ENCODE assay signal across 12 mouse cellular contexts in genomic region chr12:51821256-51821655, GRCm38 (mm10). TPM values are rescaled to one million over a fixed set of nuclear protein-coding genes. Genes with fewer than 3 reads are reported as not detected.
DNase-seq lines count a peak whose midpoint lies in the region; ATAC-seq and TF ChIP-seq lines count a peak whose summit lies in the region.
"Had no signal": no experiment of that assay in that cellular context is flagged by ENCODE, and none has a peak within 500 bp of the region (broad histone marks: within the 10 kb centered on the region; RNA-seq: fewer than 3 reads in every experiment).

No protein-coding gene starts in this region.

- no peak overlapping the region for H3K27ac ChIP-seq in lung, postnatal 0 days (ENCODE audit: low read length)
- H3K27ac ChIP-seq in liver, postnatal 0 days (ENCODE audit: low read depth), result 0 out of 2 replicates have a peak overlapping the region, but pooled peaks have one; percentile 29
- H3K27ac ChIP-seq in embryonic facial prominence, embryonic 10.5 days (replicated peaks), result no peak overlapping the region
- H3K27ac ChIP-seq: embryonic facial prominence, embryonic 12.5 days; hindbrain, embryonic 12.5 days; layer of hippocampus, adult 2 months had no signal

- ATAC-seq in lung, postnatal 0 days, result peak; percentile 70
- ATAC-seq in erythroid progenitor cell, adult 5-6 weeks (replicated peaks; ENCODE audit: low FRiP score, poor library complexity, severe bottlenecking), result peak; percentile 82
- peak; percentile 79 for ATAC-seq in liver, postnatal 0 days
- ATAC-seq: midbrain, embryonic 16.5 days had no signal

- peaks cover 4% of the 10 kb centered on the region; the same call in 1 of the 2 replicates for H3K36me3 ChIP-seq in lung, postnatal 0 days (ENCODE audit: insufficient read depth, low read length)
- H3K36me3 ChIP-seq in liver, postnatal 0 days (replicated peaks; ENCODE audit: insufficient read depth, low read length), result peaks cover 28% of the 10 kb centered on the region
- H3K36me3 ChIP-seq in embryonic facial prominence, embryonic 10.5 days (replicated peaks), result peaks cover 51% of the 10 kb centered on the region

- TF ChIP-seq EP300 in lung, postnatal 0 days (IDR thresholded peaks at IDR 0.05), result no peak
- TF ChIP-seq EP300 in liver, postnatal 0 days (IDR thresholded peaks at IDR 0.05; ENCODE audit: low read depth), result peak; percentile 55; the same call in 1 of the 2 replicates

- H3K4me1 ChIP-seq in lung, postnatal 0 days (ENCODE audit: insufficient read depth, low read depth, low read length), result no peaks in the 10 kb centered on the region
- peaks cover 40% of the 10 kb centered on the region for H3K4me1 ChIP-seq in liver, postnatal 0 days (ENCODE audit: insufficient read depth)
- H3K4me1 ChIP-seq in embryonic facial prominence, embryonic 10.5 days, result no peaks in the 10 kb centered on the region; the same call in 1 of the 2 replicates
- H3K4me1 ChIP-seq: embryonic facial prominence, embryonic 12.5 days had no signal

- WGBS in lung, postnatal 0 days, result 16% methylated on average over 2 of the region's 2 CpGs
- WGBS in liver, postnatal 0 days (ENCODE audit: insufficient replicate concordance), result 35% methylated on average over 2 of the region's 2 CpGs
- WGBS in embryonic facial prominence, embryonic 10.5 days, result 70% methylated on average over 2 of the region's 2 CpGs

- no peak overlapping the region for H3K4me3 ChIP-seq in lung, postnatal 0 days (ENCODE audit: low read depth, low read length)
- H3K4me3 ChIP-seq in liver, postnatal 0 days (ENCODE audit: low read depth, low read length), result no peak overlapping the region
- no peak overlapping the region for H3K4me3 ChIP-seq in embryonic facial prominence, embryonic 10.5 days
- H3K4me3 ChIP-seq: embryonic facial prominence, embryonic 12.5 days; hindbrain, embryonic 12.5 days; layer of hippocampus, adult 2 months had no signal

- no peak overlapping the region for H3K4me2 ChIP-seq in lung, postnatal 0 days (replicated peaks; ENCODE audit: low read depth, low read length)
- peak overlapping the region; percentile 13; the same call in 1 of the 2 replicates for H3K4me2 ChIP-seq in liver, postnatal 0 days (ENCODE audit: low read depth, low read length)
- H3K4me2 ChIP-seq: embryonic facial prominence, embryonic 12.5 days; hindbrain, embryonic 12.5 days had no signal

- no peak overlapping the region for H3K9ac ChIP-seq in lung, postnatal 0 days (replicated peaks; ENCODE audit: low read depth)
- no peak overlapping the region for H3K9ac ChIP-seq in liver, postnatal 0 days (replicated peaks)
- H3K9ac ChIP-seq: embryonic facial prominence, embryonic 12.5 days; hindbrain, embryonic 12.5 days had no signal

- DNase-seq in adrenal gland, adult 2 months, result peak; percentile 55
- no peak for DNase-seq in adrenal gland, postnatal 10 days
- peak; percentile 57 for DNase-seq in lung, postnatal 0 days (ENCODE audit: low spot score)
- DNase-seq in lung, postnatal 36 days, result no peak
- DNase-seq in liver, postnatal 0 days, result peak; percentile 48
- no peak for DNase-seq in embryonic facial prominence, embryonic 10.5 days (ENCODE audit: low spot score)
- DNase-seq in retina, embryonic 14.5 days (ENCODE audit: low spot score), result no peak

- TF ChIP-seq CTCF in lung, postnatal 0 days (IDR thresholded peaks at IDR 0.05), result no peak
- no peak for TF ChIP-seq CTCF in liver, postnatal 0 days (IDR thresholded peaks at IDR 0.05; ENCODE audit: low read depth)

- H3K27me3 ChIP-seq in lung, postnatal 0 days (replicated peaks; ENCODE audit: insufficient read depth, low read length), result no peaks in the 10 kb centered on the region
- no peaks in the 10 kb centered on the region for H3K27me3 ChIP-seq in liver, postnatal 0 days (ENCODE audit: insufficient read depth, low read length)
- H3K27me3 ChIP-seq in embryonic facial prominence, embryonic 10.5 days (replicated peaks; ENCODE audit: low read depth, poor library complexity, severe bottlenecking), result no peaks in the 10 kb centered on the region
- H3K27me3 ChIP-seq: embryonic facial prominence, embryonic 12.5 days; hindbrain, embryonic 12.5 days had no signal

- no peaks in the 10 kb centered on the region for H3K9me3 ChIP-seq in lung, postnatal 0 days (ENCODE audit: low read length)
- H3K9me3 ChIP-seq in liver, postnatal 0 days (ENCODE audit: low read length), result no peaks in the 10 kb centered on the region
- H3K9me3 ChIP-seq in embryonic facial prominence, embryonic 10.5 days, result no peaks in the 10 kb centered on the region
- H3K9me3 ChIP-seq: embryonic facial prominence, embryonic 12.5 days; hindbrain, embryonic 12.5 days had no signal

RNA-seq across cellular contexts. Expression of gene Hectd1, which starts 8.1 kb away (rescaled TPM):
- total RNA-seq in adrenal gland, adult 2 months (2021), result 10 to 100 TPM; 70.7 to 81.7 TPM
- polyA plus RNA-seq in adrenal gland, adult 2 months (2012; rRNA removed), result 6.3 and 8.0 TPM in 2 replicates
- total RNA-seq in adrenal gland, postnatal 10 days (2021), result 10 to 100 TPM; 80.1 to 89.3 TPM
- polyA plus RNA-seq in lung, postnatal 0 days (2015; fragmentation: Nextera tagmentation; extraction: Ambion mirVana), result 27.5 and 31.8 TPM in 2 replicates
- 83.3 and 96.0 TPM in 2 replicates for total RNA-seq in erythroid progenitor cell, adult 5-6 weeks (2015; ENCODE audit: low replicate concordance)
- total RNA-seq in erythroid progenitor cell, adult 5-6 weeks (2017; ENCODE audit: low replicate concordance), result 139 and 142 TPM in 2 replicates
- polyA plus RNA-seq in liver, postnatal 0 days (2015; fragmentation: Nextera tagmentation; extraction: Ambion mirVana), result 18.2 and 20.6 TPM in 2 replicates
- polyA plus RNA-seq in embryonic facial prominence, embryonic 10.5 days (2016; fragmentation: Nextera tagmentation; extraction: Ambion mirVana), result 34.1 and 35.1 TPM in 2 replicates

Comparison
In these comparisons a context has a peak if more than half of its experiments do, and no peak if none do; other contexts are left out.
1. DNase-seq: peak in adrenal gland, adult 2 months (single experiment), lung, postnatal 0 days (single experiment) and liver, postnatal 0 days (single experiment); none in adrenal gland, postnatal 10 days (single experiment), lung, postnatal 36 days (single experiment), embryonic facial prominence, embryonic 10.5 days (single experiment) and retina, embryonic 14.5 days (single experiment).
2. Peak in every context shown above with its lines, with median percentiles within 50 percentile points of each other: ATAC-seq.